15 mouse cellular contexts compared by ENCODE assay signal in genomic region chr19:30117241-30117640, GRCm38 (mm10). TPM values are rescaled to one million over a fixed set of nuclear protein-coding genes. Genes with fewer than 3 reads are reported as not detected.
A peak's percentile ranks its signal among the peaks of the same experiment; 100 is the strongest.
DNase-seq lines count a peak whose midpoint lies in the region; ATAC-seq and TF ChIP-seq lines count a peak whose summit lies in the region.
"Had no signal": no experiment of that assay in that cellular context is flagged by ENCODE, and none has a peak within 500 bp of the region (broad histone marks: within the 10 kb centered on the region; RNA-seq: fewer than 3 reads in every experiment).

No protein-coding gene starts in this region.

- no peak for ATAC-seq in heart, embryonic 11.5 days (replicated peaks; ENCODE audit: insufficient number of reproducible peaks, low FRiP score, low TSS enrichment)
- peak; percentile 15; the same call in 1 of the 2 replicates for ATAC-seq in forebrain, embryonic 13.5 days
- ATAC-seq in hindbrain, embryonic 15.5 days (ENCODE audit: low FRiP score, low read depth), result no peak
- no peak for ATAC-seq in midbrain, postnatal 0 days (ENCODE audit: low FRiP score)
- ATAC-seq: intestine, embryonic 15.5 days had no signal

- no peaks in the 10 kb centered on the region for H3K27me3 ChIP-seq in heart, embryonic 11.5 days (ENCODE audit: control insufficient read depth, insufficient read depth, low read length)
- no peaks in the 10 kb centered on the region for H3K27me3 ChIP-seq in forebrain, embryonic 13.5 days
- no peaks in the 10 kb centered on the region for H3K27me3 ChIP-seq in hindbrain, embryonic 15.5 days
- no peaks in the 10 kb centered on the region for H3K27me3 ChIP-seq in midbrain, postnatal 0 days (ENCODE audit: insufficient read depth, low read length)
- H3K27me3 ChIP-seq: intestine, embryonic 15.5 days; limb, embryonic 13.5 days had no signal

- 44% methylated on average over 4 of the region's 4 CpGs for WGBS in heart, embryonic 11.5 days (ENCODE audit: insufficient replicate concordance)
- WGBS in forebrain, embryonic 13.5 days, result 66% methylated on average over 4 of the region's 4 CpGs
- 56% methylated on average over 4 of the region's 4 CpGs for WGBS in hindbrain, embryonic 15.5 days
- 32% methylated on average over 4 of the region's 4 CpGs for WGBS in midbrain, postnatal 0 days

- peak; percentile 32 for TF ChIP-seq CTCF in midbrain, postnatal 0 days (IDR thresholded peaks at IDR 0.05)

- H3K4me2 ChIP-seq in heart, embryonic 11.5 days, result no peak overlapping the region
- no peak overlapping the region for H3K4me2 ChIP-seq in forebrain, embryonic 13.5 days
- peak overlapping the region; percentile 7; the same call in 1 of the 2 replicates for H3K4me2 ChIP-seq in hindbrain, embryonic 15.5 days
- H3K4me2 ChIP-seq in midbrain, postnatal 0 days (ENCODE audit: low read depth, low read length, poor library complexity, severe bottlenecking), result no peak overlapping the region
- H3K4me2 ChIP-seq: intestine, embryonic 15.5 days; limb, embryonic 13.5 days had no signal

- no peak overlapping the region for H3K9ac ChIP-seq in heart, embryonic 11.5 days (ENCODE audit: low read depth, low read length)
- no peak overlapping the region for H3K9ac ChIP-seq in forebrain, embryonic 13.5 days
- H3K9ac ChIP-seq in hindbrain, embryonic 15.5 days, result no peak overlapping the region
- no peak overlapping the region for H3K9ac ChIP-seq in midbrain, postnatal 0 days (replicated peaks; ENCODE audit: low read length, poor library complexity, severe bottlenecking)
- H3K9ac ChIP-seq: intestine, embryonic 15.5 days; limb, embryonic 13.5 days had no signal

- H3K4me3 ChIP-seq in heart, embryonic 11.5 days (ENCODE audit: low read depth, low read length), result no peak overlapping the region
- no peak overlapping the region for H3K4me3 ChIP-seq in forebrain, embryonic 13.5 days
- H3K4me3 ChIP-seq in hindbrain, embryonic 15.5 days, result no peak overlapping the region
- no peak overlapping the region for H3K4me3 ChIP-seq in midbrain, postnatal 0 days (ENCODE audit: low read depth, low read length)
- H3K4me3 ChIP-seq: embryonic facial prominence, embryonic 10.5 days; intestine, embryonic 15.5 days; limb, embryonic 13.5 days; myocyte had no signal

- 0 out of 2 replicates have a peak overlapping the region, but pooled peaks have one; percentile 54 for H3K27ac ChIP-seq in heart, embryonic 11.5 days (ENCODE audit: low read depth, low read length)
- peak overlapping the region; percentile 88 for H3K27ac ChIP-seq in forebrain, embryonic 13.5 days
- peak overlapping the region; percentile 77 for H3K27ac ChIP-seq in hindbrain, embryonic 15.5 days (replicated peaks)
- H3K27ac ChIP-seq in midbrain, postnatal 0 days (ENCODE audit: low read depth, low read length), result peak overlapping the region; percentile 89
- H3K27ac ChIP-seq: intestine, embryonic 15.5 days; limb, embryonic 13.5 days had no signal

- H3K9me3 ChIP-seq in heart, embryonic 11.5 days (replicated peaks; ENCODE audit: control insufficient read depth, low read length), result no peaks in the 10 kb centered on the region
- H3K9me3 ChIP-seq in forebrain, embryonic 13.5 days (replicated peaks), result no peaks in the 10 kb centered on the region
- no peaks in the 10 kb centered on the region for H3K9me3 ChIP-seq in hindbrain, embryonic 15.5 days
- H3K9me3 ChIP-seq in midbrain, postnatal 0 days (ENCODE audit: low read length), result no peaks in the 10 kb centered on the region
- H3K9me3 ChIP-seq: embryonic facial prominence, embryonic 10.5 days; intestine, embryonic 15.5 days; limb, embryonic 13.5 days had no signal

- H3K4me1 ChIP-seq in heart, embryonic 11.5 days (ENCODE audit: control insufficient read depth, insufficient read depth, low read length), result peaks cover 9% of the 10 kb centered on the region; the same call in 1 of the 2 replicates
- peaks cover 54% of the 10 kb centered on the region for H3K4me1 ChIP-seq in forebrain, embryonic 13.5 days
- peaks cover 43% of the 10 kb centered on the region for H3K4me1 ChIP-seq in hindbrain, embryonic 15.5 days (replicated peaks)
- H3K4me1 ChIP-seq in midbrain, postnatal 0 days (ENCODE audit: insufficient read depth, low read length), result peaks cover 22% of the 10 kb centered on the region; the same call in 1 of the 2 replicates

- H3K36me3 ChIP-seq in heart, embryonic 11.5 days (ENCODE audit: control insufficient read depth, insufficient read depth, low read length), result no peaks in the 10 kb centered on the region
- no peaks in the 10 kb centered on the region for H3K36me3 ChIP-seq in forebrain, embryonic 13.5 days (ENCODE audit: poor library complexity, severe bottlenecking)
- no peaks in the 10 kb centered on the region for H3K36me3 ChIP-seq in hindbrain, embryonic 15.5 days
- no peaks in the 10 kb centered on the region; the same call in 1 of the 2 replicates for H3K36me3 ChIP-seq in midbrain, postnatal 0 days (ENCODE audit: insufficient read depth, low read length)
- H3K36me3 ChIP-seq: intestine, embryonic 15.5 days; limb, embryonic 13.5 days had no signal

- no peak for DNase-seq in heart, postnatal 4 days
- DNase-seq in midbrain, postnatal 0 days (ENCODE audit: low spot score), result no peak
- no peak for DNase-seq in cerebellum, adult 9-11 months
- no peak for DNase-seq in kidney, postnatal 25 days
- no peak for DNase-seq in urinary bladder, postnatal 36 days (ENCODE audit: low spot score in 2 of 2)
- DNase-seq: gastrocnemius, postnatal 10 days; kidney, postnatal 36 days; thymus, adult 2 months had no signal

RNA-seq across cellular contexts. Expression of gene Gldc, which starts 58.0 kb away (rescaled TPM):
- 5.0 and 5.6 TPM in 2 replicates for polyA plus RNA-seq in heart, embryonic 11.5 days (2014; fragmentation: Nextera tagmentation; extraction: Ambion mirVana)
- under 1 TPM; 0.34 to 0.43 TPM for total RNA-seq in heart, postnatal 4 days (2021)
- 23.5 and 25.2 TPM in 2 replicates for polyA plus RNA-seq in forebrain, embryonic 13.5 days (2015; fragmentation: Nextera tagmentation; extraction: Ambion mirVana)
- 8.9 and 9.3 TPM in 2 replicates for polyA plus RNA-seq in hindbrain, embryonic 15.5 days (2015; fragmentation: Nextera tagmentation; extraction: Ambion mirVana)
- total RNA-seq in midbrain, postnatal 0 days (2014; rRNA removed), result 9.2 and 9.6 TPM in 2 replicates
- polyA plus RNA-seq in midbrain, postnatal 0 days (2015; fragmentation: Nextera tagmentation; extraction: Ambion mirVana), result 5.4 TPM in 2 replicates
